Comparison of ENCODE assay signal across 20 mouse cellular contexts in the genomic region with DNA sequence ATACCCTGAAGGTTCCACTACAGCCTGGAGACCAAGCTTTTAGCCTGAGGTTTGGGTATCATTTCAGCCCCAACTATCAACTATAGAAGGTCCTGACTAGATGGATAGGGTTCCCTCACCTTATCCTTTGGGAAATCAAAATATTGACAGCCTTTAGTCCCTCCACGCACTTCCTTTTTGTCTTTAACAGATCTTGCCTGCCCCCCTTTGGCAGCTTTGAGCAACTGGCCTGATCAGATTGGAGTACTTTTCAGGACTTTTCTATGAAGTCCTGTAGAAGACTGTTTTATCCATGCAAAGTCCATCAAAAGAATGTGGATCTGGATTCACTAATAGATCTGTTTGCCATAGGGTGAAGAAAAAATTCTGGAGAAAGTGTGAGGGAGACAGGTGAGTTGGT.
DNase-seq lines count a peak whose midpoint lies in the region; ATAC-seq and TF ChIP-seq lines count a peak whose summit lies in the region.
"Had no signal": no experiment of that assay in that cellular context is flagged by ENCODE, and none has a peak within 500 bp of the region (broad histone marks: within the 10 kb centered on the region; RNA-seq: fewer than 3 reads in every experiment).

No protein-coding gene starts in this region.

- no peaks in the 10 kb centered on the region for H3K9me3 ChIP-seq in forebrain, postnatal 0 days (ENCODE audit: low read length)
- H3K9me3 ChIP-seq in forebrain, embryonic 16.5 days (ENCODE audit: control insufficient read depth, low read length) = no peaks in the 10 kb centered on the region
- no peaks in the 10 kb centered on the region for H3K9me3 ChIP-seq in lung, embryonic 14.5 days (ENCODE audit: low read depth, low read length)
- no peaks in the 10 kb centered on the region for H3K9me3 ChIP-seq in MEL (replicated peaks; ENCODE audit: insufficient read depth, low read length)
- no peaks in the 10 kb centered on the region for H3K9me3 ChIP-seq in liver, embryonic 12.5 days (replicated peaks)
- H3K9me3 ChIP-seq: heart, embryonic 10.5 days; hindbrain, embryonic 15.5 days; megakaryocyte, embryonic 14.5 days had no signal

- no peaks in the 10 kb centered on the region for H3K79me2 ChIP-seq in MEL (ENCODE audit: control insufficient read depth, insufficient read depth, low read length, poor library complexity)

- no peaks in the 10 kb centered on the region for H3K36me3 ChIP-seq in forebrain, postnatal 0 days (ENCODE audit: insufficient read depth)
- H3K36me3 ChIP-seq in forebrain, embryonic 16.5 days (ENCODE audit: control insufficient read depth, insufficient read depth) = no peaks in the 10 kb centered on the region
- H3K36me3 ChIP-seq in lung, embryonic 14.5 days (ENCODE audit: insufficient read depth) = no peaks in the 10 kb centered on the region
- no peaks in the 10 kb centered on the region for H3K36me3 ChIP-seq in MEL (ENCODE audit: control insufficient read depth in 1 of 2, insufficient read depth in 2 of 2, low read length in 2 of 2)
- H3K36me3 ChIP-seq in liver, embryonic 12.5 days = no peaks in the 10 kb centered on the region
- H3K36me3 ChIP-seq: heart, embryonic 10.5 days; hindbrain, embryonic 15.5 days had no signal

- H3K9ac ChIP-seq in forebrain, postnatal 0 days = no peak overlapping the region
- no peak overlapping the region for H3K9ac ChIP-seq in forebrain, embryonic 16.5 days (replicated peaks; ENCODE audit: low read depth, low read length)
- no peak overlapping the region for H3K9ac ChIP-seq in lung, embryonic 14.5 days
- no peak overlapping the region for H3K9ac ChIP-seq in MEL (ENCODE audit: control insufficient read depth, low read depth, low read length, poor library complexity, severe bottlenecking)
- H3K9ac ChIP-seq in liver, embryonic 12.5 days = no peak overlapping the region
- H3K9ac ChIP-seq: hindbrain, embryonic 15.5 days had no signal

- peak; percentile 14 for TF ChIP-seq RAD21 in MEL (IDR thresholded peaks at IDR 0.05; ENCODE audit: low read depth, low read length)

- TF ChIP-seq EP300 in MEL (IDR thresholded peaks at IDR 0.05; ENCODE audit: low read depth in 1 of 2, low read length in 2 of 2) = no peak

- H3K4me1 ChIP-seq in forebrain, postnatal 0 days (ENCODE audit: insufficient read depth) = no peaks in the 10 kb centered on the region
- H3K4me1 ChIP-seq in forebrain, embryonic 16.5 days (replicated peaks; ENCODE audit: control insufficient read depth, insufficient read depth, low read length) = no peaks in the 10 kb centered on the region
- H3K4me1 ChIP-seq in lung, embryonic 14.5 days (ENCODE audit: insufficient read depth) = no peaks in the 10 kb centered on the region
- no peaks in the 10 kb centered on the region for H3K4me1 ChIP-seq in MEL (ENCODE audit: control insufficient read depth in 1 of 2, insufficient read depth in 2 of 2, low read length in 2 of 2)
- H3K4me1 ChIP-seq in cortical plate, adult 2 months (ENCODE audit: control insufficient read depth, insufficient read depth, low read length) = no peaks in the 10 kb centered on the region
- no peaks in the 10 kb centered on the region for H3K4me1 ChIP-seq in liver, embryonic 12.5 days
- H3K4me1 ChIP-seq: heart, embryonic 10.5 days; hindbrain, embryonic 15.5 days; megakaryocyte, embryonic 14.5 days had no signal

- DNase-seq in forebrain, postnatal 0 days = no peak
- peak; percentile 7 for DNase-seq in lung, embryonic 14.5 days
- no peak for DNase-seq in lung, postnatal 10 days
- no peak for DNase-seq in MEL (ENCODE audit: low read depth, low spot score)
- no peak for DNase-seq in gastrocnemius, postnatal 25 days
- DNase-seq: cerebellum, adult 11-12 months; cerebellum, postnatal 36 days; gastrocnemius, postnatal 10 days; kidney, adult 18-20 months; layer of hippocampus, postnatal 36 days; left cerebral cortex, postnatal 4 days; thymus, adult 2 months had no signal

- no peak overlapping the region for H3K4me3 ChIP-seq in forebrain, postnatal 0 days (ENCODE audit: low read depth, low read length)
- H3K4me3 ChIP-seq in forebrain, embryonic 16.5 days (replicated peaks; ENCODE audit: low read length) = no peak overlapping the region
- no peak overlapping the region for H3K4me3 ChIP-seq in lung, embryonic 14.5 days (ENCODE audit: low read depth, low read length)
- H3K4me3 ChIP-seq in MEL (ENCODE audit: control insufficient read depth in 1 of 2, insufficient read depth in 1 of 2, low read depth in 2 of 2, low read length in 2 of 2) = no peak overlapping the region
- no peak overlapping the region for H3K4me3 ChIP-seq in cortical plate, adult 2 months (ENCODE audit: insufficient read depth, low read length)
- no peak overlapping the region for H3K4me3 ChIP-seq in liver, embryonic 12.5 days
- H3K4me3 ChIP-seq: heart, embryonic 10.5 days; hindbrain, embryonic 15.5 days; megakaryocyte, embryonic 14.5 days had no signal

- no peak for TF ChIP-seq POLR2A in MEL (IDR thresholded peaks at IDR 0.05; ENCODE audit: control insufficient read depth in 1 of 2, insufficient read depth in 1 of 2, low read depth in 1 of 2, low read length in 2 of 2, poor library complexity in 1 of 2)
- TF ChIP-seq POLR2A in cortical plate, adult 2 months (IDR thresholded peaks at IDR 0.05; ENCODE audit: extremely low read depth, insufficient read depth, low read length) = no peak

- no peak for ATAC-seq in forebrain, postnatal 0 days
- no peak for ATAC-seq in forebrain, embryonic 16.5 days
- no peak for ATAC-seq in lung, embryonic 14.5 days (ENCODE audit: insufficient read depth)
- no peak for ATAC-seq in liver, embryonic 12.5 days
- ATAC-seq: midbrain, embryonic 16.5 days had no signal

- no peaks in the 10 kb centered on the region for H3K27me3 ChIP-seq in forebrain, postnatal 0 days (ENCODE audit: insufficient read depth, low read length)
- no peaks in the 10 kb centered on the region for H3K27me3 ChIP-seq in forebrain, embryonic 16.5 days (replicated peaks; ENCODE audit: control insufficient read depth, insufficient read depth, low read length)
- H3K27me3 ChIP-seq in lung, embryonic 14.5 days (ENCODE audit: insufficient read depth, low read length) = no peaks in the 10 kb centered on the region
- peaks cover 0 to 2% of the 10 kb centered on the region in 2 experiments; a peak in 1 of 4 replicates for H3K27me3 ChIP-seq in MEL (ENCODE audit: control insufficient read depth in 1 of 2, insufficient read depth in 2 of 2, low read length in 2 of 2)
- no peaks in the 10 kb centered on the region for H3K27me3 ChIP-seq in liver, embryonic 12.5 days (replicated peaks)
- H3K27me3 ChIP-seq: hindbrain, embryonic 15.5 days; megakaryocyte, embryonic 14.5 days had no signal

- 33% methylated on average over 1 of the region's 1 CpGs for WGBS in forebrain, postnatal 0 days
- 39% methylated on average over 1 of the region's 1 CpGs for WGBS in forebrain, embryonic 16.5 days
- 29% methylated on average over 1 of the region's 1 CpGs for WGBS in lung, embryonic 14.5 days
- WGBS in liver, embryonic 12.5 days (ENCODE audit: insufficient replicate concordance) = 26% methylated on average over 1 of the region's 1 CpGs

- 0 out of 2 replicates have a peak, but pooled peaks have one; percentile 32 for TF ChIP-seq CTCF in forebrain, postnatal 0 days (IDR thresholded peaks at IDR 0.05; ENCODE audit: low read depth)
- TF ChIP-seq CTCF in lung, embryonic 14.5 days (IDR thresholded peaks at IDR 0.05; ENCODE audit: low read depth) = peak; percentile 31
- peak in 1 of 3 experiments; percentile 7; a peak in 1 of 6 replicates for TF ChIP-seq CTCF in MEL (IDR thresholded peaks at IDR 0.05 in 2 of 3, conservative IDR thresholded peaks at IDR 0.05 in 1 of 3; ENCODE audit: control insufficient read depth in 1 of 3, insufficient read depth in 1 of 3, low read depth in 2 of 3, low read length in 3 of 3, poor library complexity in 1 of 3, severe bottlenecking in 1 of 3)
- TF ChIP-seq CTCF in cortical plate, adult 2 months (IDR thresholded peaks at IDR 0.05; ENCODE audit: extremely low read depth, insufficient read depth, low read length) = peak; percentile 28; the same call in 1 of the 2 replicates

- H3K4me2 ChIP-seq in forebrain, postnatal 0 days (ENCODE audit: low read depth) = no peak overlapping the region
- H3K4me2 ChIP-seq in forebrain, embryonic 16.5 days (ENCODE audit: low read length) = no peak overlapping the region
- H3K4me2 ChIP-seq in lung, embryonic 14.5 days = no peak overlapping the region
- H3K4me2 ChIP-seq in liver, embryonic 12.5 days = no peak overlapping the region
- H3K4me2 ChIP-seq: hindbrain, embryonic 15.5 days; liver, embryonic 11.5 days had no signal

- H3K27ac ChIP-seq in forebrain, postnatal 0 days (ENCODE audit: low read depth, low read length) = no peak overlapping the region
- no peak overlapping the region for H3K27ac ChIP-seq in forebrain, embryonic 16.5 days (ENCODE audit: low read length)
- no peak overlapping the region for H3K27ac ChIP-seq in lung, embryonic 14.5 days (ENCODE audit: low read depth)
- H3K27ac ChIP-seq in MEL (ENCODE audit: control insufficient read depth, low read depth, low read length) = no peak overlapping the region
- no peak overlapping the region for H3K27ac ChIP-seq in cortical plate, adult 2 months (ENCODE audit: insufficient read depth, low read length)
- H3K27ac ChIP-seq in liver, embryonic 12.5 days = no peak overlapping the region
- H3K27ac ChIP-seq: heart, embryonic 10.5 days; hindbrain, embryonic 15.5 days had no signal

TF ChIP-seq in MEL, 35 proteins besides CTCF, POLR2A, EP300 and RAD21:
- no peak for TF ChIP-seq JUND (IDR thresholded peaks at IDR 0.05; ENCODE audit: low read depth, low read length)
- TF ChIP-seq POLR2AphosphoS2 (IDR thresholded peaks at IDR 0.05; ENCODE audit: low read length) = no peak
- no peak for TF ChIP-seq ELF1 (IDR thresholded peaks at IDR 0.05; ENCODE audit: low read depth, low read length)
- no peak for TF ChIP-seq E2F4 (IDR thresholded peaks at IDR 0.05; ENCODE audit: borderline replicate concordance, low read depth, low read length)
